Mouse (Mus musculus): Measurements from ENCODE around the gene Tmem51.

Gene Tmem51

GRCm38 (mm10) chr4:142081631-142082283, 2.3 kb downstream of the Tmem51 start:
- no peak for DNase-seq (ENCODE audit: low read depth, low spot score)

GRCm38 (mm10) chr4:142080901-142081630, 3.0 kb downstream of the Tmem51 start:
- DNase-seq (ENCODE audit: low read depth, low spot score), result no peak

GRCm38 (mm10) chr4:142080487-142080767, 3.7 kb downstream of the Tmem51 start:
- DNase-seq (ENCODE audit: low read depth, low spot score), result no peak

- no peak for DNase-seq (ENCODE audit: low read depth, low spot score)
These were observed 4.2 kb downstream of the Tmem51 start for GRCm38 (mm10) chr4:142079629-142080486.

GRCm38 (mm10) chr4:142077572-142078271, 6.4 kb downstream of the Tmem51 start:
- no peak for DNase-seq (ENCODE audit: low read depth, low spot score)

GRCm38 (mm10) chr4:142076883-142077282, 7.2 kb downstream of the Tmem51 start:
- no peak for DNase-seq (ENCODE audit: low read depth, low spot score)

- DNase-seq (ENCODE audit: low read depth, low spot score), result no peak
These were observed 8.2 kb downstream of the Tmem51 start for GRCm38 (mm10) chr4:142075931-142076330.

GRCm38 (mm10) chr4:142074060-142074732, 9.9 kb downstream of the Tmem51 start:
- no peak for DNase-seq (ENCODE audit: low read depth, low spot score)

- DNase-seq (ENCODE audit: low read depth, low spot score), result no peak
These were observed 12.7 kb downstream of the Tmem51 start for GRCm38 (mm10) chr4:142071243-142071991.

GRCm38 (mm10) chr4:142070840-142071239, 13.3 kb downstream of the Tmem51 start:
- no peak for DNase-seq (ENCODE audit: low read depth, low spot score)

GRCm38 (mm10) chr4:142068899-142069812, 14.9 kb downstream of the Tmem51 start:
- no peak for DNase-seq (ENCODE audit: low read depth, low spot score)

GRCm38 (mm10) chr4:142066576-142066975, 17.5 kb downstream of the Tmem51 start:
- no peak for DNase-seq (ENCODE audit: low read depth, low spot score)

GRCm38 (mm10) chr4:142065835-142066234, 18.3 kb downstream of the Tmem51 start:
- DNase-seq (ENCODE audit: low read depth, low spot score), result no peak

GRCm38 (mm10) chr4:142065270-142065669, 18.8 kb downstream of the Tmem51 start:
- DNase-seq (ENCODE audit: low read depth, low spot score), result no peak

GRCm38 (mm10) chr4:142064582-142065228, 19.4 kb downstream of the Tmem51 start:
- DNase-seq (ENCODE audit: low read depth, low spot score), result no peak

GRCm38 (mm10) chr4:142063057-142063534, 21.0 kb downstream of the Tmem51 start:
- no peak for DNase-seq (ENCODE audit: low read depth, low spot score)

GRCm38 (mm10) chr4:142061485-142062240, 22.4 kb downstream of the Tmem51 start:
- no peak for DNase-seq (ENCODE audit: low read depth, low spot score)
